Mouse (Mus musculus): Measurements from ENCODE around the gene Clcn1.

The Clcn1 gene

GRCm38 (mm10) chr6:42286448-42286847, at the start of gene Clcn1:
Clcn1 (plus strand) TSS chr6:42286685.
- DNase-seq (ENCODE audit: extremely low spot score, low spot score), result no peak

GRCm38 (mm10) chr6:42237276-42237805, 49.1 kb upstream of the Clcn1 start:
- no peak for DNase-seq (ENCODE audit: extremely low spot score, low spot score)

DNA sequence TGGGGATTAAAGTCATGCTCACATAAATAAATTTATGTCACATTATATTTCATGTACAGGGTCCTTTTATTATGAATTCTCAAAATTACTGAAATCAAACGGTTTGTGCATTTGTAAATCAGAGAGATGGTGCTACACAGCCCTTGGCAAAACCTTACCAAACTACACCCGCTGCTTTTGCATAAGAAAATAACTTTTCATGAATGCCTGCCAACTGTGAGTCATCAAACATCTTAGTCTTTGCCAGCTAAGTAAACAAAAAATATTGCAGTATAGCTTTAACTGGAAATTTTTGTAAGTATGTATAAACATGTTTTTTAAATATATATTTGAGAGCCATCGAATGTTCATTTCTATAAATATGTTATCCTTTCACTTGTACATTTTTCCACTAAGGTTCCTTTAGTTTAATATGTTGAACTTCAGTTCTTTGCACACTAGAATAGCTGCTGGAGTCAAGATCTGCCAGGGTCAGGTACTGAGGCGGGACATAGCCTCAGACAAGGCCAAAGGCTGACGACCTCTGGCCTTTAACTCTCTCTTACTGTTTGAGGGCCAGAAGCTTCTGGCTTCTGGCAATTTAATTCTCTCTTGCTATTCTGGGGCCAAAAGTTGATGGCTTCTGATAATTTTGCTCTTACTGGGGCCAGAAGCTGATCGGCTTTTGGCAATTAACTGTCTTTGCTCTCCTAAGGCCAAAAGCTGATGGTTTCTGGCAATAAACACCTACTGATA, 45.0 kb upstream of the Clcn1 start:
- DNase-seq (ENCODE audit: extremely low spot score, low spot score), result no peak

GRCm38 (mm10) chr6:42245711-42246353, 40.7 kb upstream of the Clcn1 start, which contains the start of gene Gstk1:
Gstk1 (plus strand) TSS chr6:42245935.
- peak; percentile 77 for DNase-seq (ENCODE audit: extremely low spot score, low spot score)

DNA sequence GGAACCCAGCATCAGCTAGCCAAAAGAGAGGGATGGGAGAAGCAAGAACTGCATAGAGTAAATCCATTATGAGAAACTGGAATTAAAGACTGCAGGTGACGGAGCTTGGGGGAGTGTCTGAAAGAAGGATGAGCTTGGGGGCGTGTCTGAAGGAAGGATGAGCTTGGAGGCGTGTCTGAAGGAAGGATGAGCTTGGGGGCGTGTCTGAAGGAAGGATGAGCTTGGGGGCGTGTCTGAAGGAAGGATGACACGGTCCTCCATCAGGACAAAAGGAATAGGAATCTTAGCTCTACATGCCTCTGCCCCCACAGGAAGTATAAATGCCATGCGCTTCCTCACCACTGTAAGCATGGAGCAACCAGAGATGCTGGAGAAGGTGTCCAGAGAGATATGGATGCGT, 39.3 kb upstream of the Clcn1 start:
- DNase-seq (ENCODE audit: extremely low spot score, low spot score), result no peak

DNA sequence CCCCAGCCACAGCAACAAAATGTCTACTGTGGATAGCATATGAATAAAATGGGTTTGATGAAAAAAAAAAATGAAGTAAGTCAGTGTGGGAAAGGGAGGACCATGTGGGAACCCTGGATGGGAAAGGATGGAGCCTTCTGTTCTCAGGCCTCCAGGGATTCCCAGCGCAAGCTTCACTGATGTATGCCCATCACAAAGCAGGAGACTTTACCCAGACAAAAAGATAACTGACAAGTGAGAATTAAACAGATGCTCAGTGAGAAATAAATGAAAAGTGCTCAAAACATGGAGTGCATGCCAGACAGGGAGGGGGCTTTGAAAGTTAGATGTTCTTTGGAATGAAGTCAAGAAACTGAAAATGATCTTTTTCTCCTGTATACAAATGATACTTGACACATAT, 38.5 kb upstream of the Clcn1 start:
- no peak for DNase-seq (ENCODE audit: extremely low spot score, low spot score)

DNA sequence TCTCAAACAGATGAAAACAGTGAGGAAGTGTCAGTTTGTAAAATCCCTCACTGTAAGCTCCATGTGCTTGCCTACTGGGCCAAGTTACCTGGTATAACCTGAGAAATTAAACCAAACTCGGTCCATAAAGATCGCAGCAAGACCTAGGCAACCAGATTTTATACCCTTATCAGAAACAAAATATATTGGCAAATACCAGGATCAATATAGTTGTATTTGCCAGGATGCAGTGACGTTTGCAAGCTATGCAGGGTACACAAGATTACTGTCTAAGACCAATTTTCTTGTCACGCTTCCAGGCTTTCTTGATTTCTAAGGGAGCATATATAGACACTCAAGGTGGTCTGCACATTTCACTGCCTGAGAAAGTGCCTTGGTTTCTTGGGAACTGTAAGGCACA, 34.7 kb upstream of the Clcn1 start:
- DNase-seq (ENCODE audit: extremely low spot score, low spot score), result no peak

DNA sequence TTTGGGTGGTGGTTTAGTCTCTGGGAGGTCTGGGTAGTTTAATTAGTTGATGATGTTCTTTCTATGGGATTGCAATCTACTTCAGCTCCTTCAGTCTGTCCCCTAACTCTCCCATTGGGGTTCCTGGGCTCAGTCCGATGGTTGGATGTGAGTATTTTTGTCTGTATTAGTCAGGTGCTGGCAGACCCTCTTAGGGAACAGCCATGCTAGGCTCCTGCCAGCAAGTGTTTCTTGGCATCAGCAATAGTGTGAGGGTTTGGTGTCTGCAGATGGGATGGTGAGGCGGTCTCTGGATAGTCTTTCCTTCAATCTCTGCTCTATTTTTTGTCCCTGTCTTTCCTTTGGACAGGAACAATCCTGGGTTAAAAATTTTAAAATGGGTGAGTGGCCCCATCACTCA, 33.4 kb upstream of the Clcn1 start:
- no peak for DNase-seq (ENCODE audit: extremely low spot score, low spot score)

DNA sequence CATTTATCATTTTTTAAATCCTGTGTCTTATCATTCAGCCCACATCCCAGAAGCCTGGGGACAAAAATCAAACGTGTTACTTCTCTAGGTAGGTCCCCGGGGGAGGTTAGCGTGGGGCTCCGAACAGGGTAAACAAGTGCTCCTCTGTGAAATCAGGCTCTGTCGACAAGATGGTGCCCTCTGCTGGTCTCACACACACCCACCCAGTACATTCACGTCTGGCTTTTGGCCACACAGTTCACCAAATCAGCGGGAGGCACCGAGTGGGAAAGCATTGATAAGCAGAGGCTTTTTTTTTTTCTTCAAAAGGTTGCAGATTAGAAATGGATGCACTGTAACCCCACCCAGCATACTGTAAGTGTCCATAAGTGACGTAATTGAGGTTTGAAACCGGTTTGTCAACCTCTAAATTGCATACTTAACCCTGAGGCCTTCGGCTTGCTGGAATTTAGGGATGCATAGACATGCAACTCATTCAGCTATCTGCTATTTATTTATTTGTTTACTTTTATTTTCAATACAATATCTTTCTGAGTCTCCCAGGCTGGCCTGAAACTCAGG, 29.1 kb upstream of the Clcn1 start:
- peak; percentile 45 for DNase-seq (ENCODE audit: extremely low spot score, low spot score)

DNA sequence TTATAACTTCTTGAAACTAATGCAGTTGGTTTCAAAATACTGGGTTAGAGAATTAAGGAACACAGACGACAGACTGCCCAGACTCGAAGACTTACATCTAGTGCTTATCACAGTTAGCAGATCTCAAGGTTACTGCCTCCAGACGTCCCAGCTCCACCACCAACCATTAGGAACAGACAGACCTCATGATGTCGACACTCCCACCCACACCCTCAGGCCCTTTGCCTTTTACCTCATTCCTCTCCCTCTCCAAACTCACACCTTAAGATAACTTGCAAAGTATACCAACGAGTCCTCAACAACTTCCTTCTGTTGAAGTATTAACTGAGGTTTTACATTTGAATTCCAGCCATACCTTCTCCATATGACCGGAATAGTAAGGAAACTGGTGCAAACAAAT, 26.1 kb upstream of the Clcn1 start:
- DNase-seq (ENCODE audit: extremely low spot score, low spot score), result no peak

DNA sequence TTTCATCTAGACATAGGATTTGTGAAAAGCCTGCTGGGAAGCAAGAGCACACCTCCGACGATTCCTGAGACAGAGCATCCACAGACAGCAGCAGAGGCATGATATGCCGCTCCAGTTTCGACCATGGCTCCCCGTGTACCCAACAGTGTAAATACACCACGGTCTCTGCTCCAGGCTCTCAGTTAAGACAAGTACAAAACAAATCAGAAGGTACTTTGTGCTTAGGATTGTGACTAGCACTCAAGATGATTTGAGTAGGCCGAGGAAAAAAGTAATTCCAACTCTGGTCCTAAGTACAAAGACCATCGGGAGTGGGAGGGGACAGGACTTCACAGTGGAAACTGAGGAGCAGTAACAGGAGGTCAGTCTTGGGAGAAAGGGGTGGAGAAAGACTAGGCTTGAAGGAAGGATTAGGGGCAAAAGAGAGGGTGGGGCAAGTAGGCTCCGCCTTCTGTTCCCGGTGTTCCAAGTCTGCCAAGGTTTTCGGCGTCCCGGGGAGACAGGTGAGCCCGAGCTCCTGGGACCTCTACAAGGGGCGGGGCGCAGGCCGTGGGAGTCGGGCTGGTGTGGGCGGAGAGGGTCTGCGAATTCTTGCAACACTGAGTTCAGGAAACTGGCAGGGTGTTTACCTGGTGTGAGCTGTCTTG, 24.8 kb upstream of the Clcn1 start, which contains the start of gene Tmem139:
TSS of gene Tmem139 (plus strand) at position 447 of the 647 bp plus-strand sequence.
- DNase-seq (ENCODE audit: extremely low spot score, low spot score), result no peak

GRCm38 (mm10) chr6:42264626-42265312, 21.7 kb upstream of the Clcn1 start, which contains the start of gene Casp2:
Casp2 (plus strand) TSS chr6:42264985.
- DNase-seq (ENCODE audit: extremely low spot score, low spot score), result peak; percentile 97

DNA sequence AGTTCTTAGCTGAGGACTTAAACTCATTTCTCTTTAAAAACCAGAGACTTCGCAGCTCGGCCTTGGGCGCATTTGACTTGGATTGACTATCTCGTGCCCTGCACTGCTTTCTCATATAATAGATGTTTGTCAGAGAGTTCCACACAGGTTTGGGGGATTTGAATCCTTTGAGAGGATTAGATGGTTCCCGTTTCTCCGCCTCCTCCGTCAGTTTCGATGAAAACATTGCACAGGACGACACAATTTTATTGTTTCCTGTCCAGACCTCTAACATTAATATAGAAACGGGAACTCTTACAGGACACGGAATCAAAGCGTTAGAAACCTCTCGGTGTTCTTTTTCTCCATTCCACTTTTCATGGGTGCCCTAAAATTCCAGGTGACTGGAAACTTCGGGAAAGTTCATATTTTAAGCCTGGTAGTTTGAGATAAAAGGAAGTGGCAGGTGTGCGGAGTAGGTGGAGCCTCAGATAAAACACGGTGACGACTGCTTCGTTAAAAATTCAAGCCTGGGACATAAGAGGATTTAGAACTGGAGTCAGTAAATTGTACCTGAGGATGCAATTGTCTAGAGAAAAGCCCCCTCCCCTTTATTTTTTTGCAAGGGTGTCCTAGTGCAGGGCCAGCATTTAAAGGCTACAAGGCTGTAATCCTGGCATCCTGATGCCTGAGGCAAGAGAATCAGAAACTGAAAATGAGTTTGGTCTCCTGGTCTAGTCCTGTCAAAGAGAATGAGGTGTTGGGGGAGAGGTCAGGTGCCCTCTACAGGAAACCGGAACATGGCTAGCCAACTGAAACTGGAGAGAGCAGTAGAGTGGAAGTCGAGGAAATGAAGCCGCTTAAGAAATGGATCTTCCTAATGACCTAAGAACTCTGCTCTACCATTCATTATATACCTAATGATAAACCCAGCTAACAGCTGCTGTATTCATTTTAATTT, 20.8 kb upstream of the Clcn1 start:
- DNase-seq (ENCODE audit: extremely low spot score, low spot score), result peak; percentile 31

GRCm38 (mm10) chr6:42270817-42271216, 15.7 kb upstream of the Clcn1 start:
- no peak for DNase-seq (ENCODE audit: extremely low spot score, low spot score)

DNA sequence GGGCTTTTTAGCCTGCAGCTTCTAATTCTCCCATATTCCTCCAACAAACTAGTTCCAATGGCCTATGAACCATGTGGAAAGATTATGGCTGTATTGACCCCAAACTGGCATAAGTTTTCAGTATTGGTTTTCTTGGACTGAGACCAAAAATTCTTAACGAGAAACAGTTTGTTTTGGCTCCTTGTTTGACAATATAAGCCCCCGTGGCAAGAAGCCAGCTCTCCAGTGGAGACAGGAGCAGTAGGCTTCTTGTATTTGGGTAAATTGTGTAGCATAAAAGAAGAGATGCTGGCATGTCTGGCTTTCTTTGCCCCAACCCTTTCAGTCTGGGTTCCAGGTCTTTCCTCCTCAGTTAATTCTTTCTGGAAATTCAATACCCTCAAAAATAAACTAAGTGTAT, 10.3 kb upstream of the Clcn1 start:
- DNase-seq (ENCODE audit: extremely low spot score, low spot score), result no peak

- no peak for DNase-seq (ENCODE audit: extremely low spot score, low spot score)
Observed at GRCm38 (mm10) chr6:42282865-42283528, 3.5 kb upstream of the Clcn1 start.

GRCm38 (mm10) chr6:42287562-42287961, 1.1 kb downstream of the Clcn1 start:
- DNase-seq (ENCODE audit: extremely low spot score, low spot score), result no peak

DNA sequence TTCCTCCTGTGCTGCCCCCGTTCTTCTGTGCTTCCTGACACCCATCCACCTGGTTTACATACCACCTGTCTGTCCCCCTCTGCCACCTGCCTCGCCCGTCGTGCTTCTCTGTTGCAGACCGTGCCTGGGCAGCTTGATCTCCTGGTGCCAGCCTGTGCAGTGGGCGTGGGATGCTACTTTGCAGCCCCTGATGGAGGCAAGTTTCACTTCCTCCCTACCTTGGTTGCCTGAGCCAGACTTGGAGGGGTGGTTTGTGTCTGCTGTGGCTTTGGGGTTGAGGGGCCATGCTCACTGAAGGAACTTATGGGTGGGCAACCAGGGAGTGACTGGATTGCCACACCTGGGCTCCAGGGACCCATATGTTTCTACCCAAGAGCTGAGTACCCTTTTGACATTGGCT, 6.8 kb downstream of the Clcn1 start:
- DNase-seq (ENCODE audit: extremely low spot score, low spot score), result no peak

- DNase-seq (ENCODE audit: extremely low spot score, low spot score), result no peak
Observed at GRCm38 (mm10) chr6:42295549-42296094, 9.1 kb downstream of the Clcn1 start.

Measured in neural tube, embryonic 10.5 days (tissue).